Mouse (Mus musculus): Measurements from ENCODE around the gene Slc17a7. TPM values are rescaled to one million over a fixed set of nuclear protein-coding genes. Genes with fewer than 3 reads are reported as not detected.
A peak's percentile ranks its signal among the peaks of the same experiment; 100 is the strongest.

The Slc17a7 gene
- polyA plus RNA-seq, 1 experiment from 2014 or later: 2.7 TPM

DNA sequence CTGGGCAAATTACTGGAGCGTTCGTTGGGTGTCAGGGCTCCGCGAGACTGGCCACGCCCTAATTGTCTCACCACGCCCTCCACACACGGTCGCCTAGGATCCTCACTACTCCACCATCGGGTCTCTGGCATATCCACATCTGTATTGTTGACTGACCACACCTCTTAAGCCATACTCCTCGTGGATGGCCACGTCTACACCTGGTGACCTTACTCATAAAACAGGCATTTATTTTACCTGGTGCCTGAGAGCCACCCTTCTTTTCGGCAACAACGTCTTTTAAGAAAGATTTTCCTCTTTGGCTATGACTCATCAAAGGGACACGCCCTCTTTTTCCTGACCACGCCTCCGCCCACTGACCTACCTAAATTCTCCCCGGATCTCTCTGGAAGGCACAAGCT lies 48.1 kb downstream of the Slc17a7 start, which contains the start of gene Dkkl1:
Gene Dkkl1, minus strand, starts transcription at position 297 of the 401 bp plus-strand sequence.
- H3K4me3 ChIP-seq: peak within 1 kb of the TSS; percentile 16
- no peaks in the 10 kb centered on the region for H3K36me3 ChIP-seq
- H3K9me3 ChIP-seq (replicated peaks): no peaks in the 10 kb centered on the region
- no peak for ATAC-seq (replicated peaks; ENCODE audit: insufficient number of reproducible peaks, insufficient read depth, low FRiP score, low read depth)
- H3K27ac ChIP-seq: no peak within 1 kb of the TSS
- peak within 1 kb of the TSS; percentile 52 for H3K4me2 ChIP-seq
- H3K4me1 ChIP-seq (replicated peaks): peaks cover 17% of the 10 kb centered on the region
- WGBS: 5% methylated on average over 17 of the region's 17 CpGs
- H3K27me3 ChIP-seq: peaks cover 26% of the 10 kb centered on the region
- H3K9ac ChIP-seq: no peak within 1 kb of the TSS; the same call in 1 of the 2 replicates

DNA sequence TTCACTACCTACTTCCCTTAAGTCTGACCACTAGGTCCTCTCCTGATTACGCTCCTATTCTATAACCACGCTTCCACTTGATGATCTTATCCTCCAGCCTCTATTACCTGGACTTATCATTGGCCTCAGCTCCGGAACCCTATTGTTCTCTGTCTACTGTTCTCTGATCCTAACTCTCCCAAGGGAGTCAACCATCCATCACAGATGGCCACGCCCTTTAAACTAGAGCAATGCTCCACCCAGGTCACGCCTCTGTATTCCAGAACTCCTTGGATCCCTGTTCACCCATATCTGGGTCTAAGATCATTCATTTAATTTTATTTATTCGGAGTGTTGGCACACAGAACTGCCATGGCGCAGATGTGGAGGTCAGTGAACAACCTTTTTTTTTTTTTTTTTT lies 48.6 kb downstream of the Slc17a7 start:
- no peak overlapping the region for H3K4me3 ChIP-seq
- no peaks in the 10 kb centered on the region for H3K9me3 ChIP-seq (replicated peaks)
- H3K9ac ChIP-seq: no peak overlapping the region
- H3K4me2 ChIP-seq: no peak overlapping the region
- H3K27me3 ChIP-seq: peaks cover 26% of the 10 kb centered on the region
- 72% methylated on average over 7 of the region's 7 CpGs for WGBS
- H3K27ac ChIP-seq: no peak overlapping the region
- no peak for ATAC-seq (replicated peaks; ENCODE audit: insufficient number of reproducible peaks, insufficient read depth, low FRiP score, low read depth)
- H3K36me3 ChIP-seq: no peaks in the 10 kb centered on the region
- H3K4me1 ChIP-seq (replicated peaks): peaks cover 22% of the 10 kb centered on the region

DNA sequence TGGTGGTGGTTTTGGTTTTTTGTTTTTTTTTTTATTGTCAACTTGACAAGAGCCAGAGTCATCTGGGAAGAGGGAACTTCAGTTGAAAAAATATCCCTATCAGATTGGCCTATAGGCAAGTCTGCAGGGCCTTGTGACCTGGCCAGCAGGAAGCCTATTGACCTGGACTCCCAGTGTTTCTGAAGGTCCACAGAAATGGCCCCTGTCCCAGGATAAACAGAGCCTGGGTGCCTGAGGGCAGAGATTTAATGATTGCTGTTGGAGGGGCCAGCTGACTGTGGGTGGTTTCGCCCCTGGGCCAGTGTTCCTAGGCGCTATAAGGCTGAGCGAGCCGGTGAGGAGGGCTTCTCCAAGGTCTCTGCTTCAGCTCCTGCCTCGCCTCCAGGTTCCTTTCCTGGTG lies 50.0 kb downstream of the Slc17a7 start:
- WGBS: 72% methylated on average over 5 of the region's 5 CpGs
- Histone ChIP-seq H3K4me2 (no peak overlapping the region), H3K27me3 (peaks cover 26% of the 10 kb centered on the region), H3K27ac (no peak overlapping the region), H3K9me3 (replicated peaks) (no peaks in the 10 kb centered on the region), H3K4me3 (no peak overlapping the region), H3K4me1 (replicated peaks) (peaks cover 33% of the 10 kb centered on the region), H3K9ac (no peak overlapping the region), H3K36me3 (peaks cover 11% of the 10 kb centered on the region; the same call in 1 of the 2 replicates)
- no peak for ATAC-seq (replicated peaks; ENCODE audit: insufficient number of reproducible peaks, insufficient read depth, low FRiP score, low read depth)

DNA sequence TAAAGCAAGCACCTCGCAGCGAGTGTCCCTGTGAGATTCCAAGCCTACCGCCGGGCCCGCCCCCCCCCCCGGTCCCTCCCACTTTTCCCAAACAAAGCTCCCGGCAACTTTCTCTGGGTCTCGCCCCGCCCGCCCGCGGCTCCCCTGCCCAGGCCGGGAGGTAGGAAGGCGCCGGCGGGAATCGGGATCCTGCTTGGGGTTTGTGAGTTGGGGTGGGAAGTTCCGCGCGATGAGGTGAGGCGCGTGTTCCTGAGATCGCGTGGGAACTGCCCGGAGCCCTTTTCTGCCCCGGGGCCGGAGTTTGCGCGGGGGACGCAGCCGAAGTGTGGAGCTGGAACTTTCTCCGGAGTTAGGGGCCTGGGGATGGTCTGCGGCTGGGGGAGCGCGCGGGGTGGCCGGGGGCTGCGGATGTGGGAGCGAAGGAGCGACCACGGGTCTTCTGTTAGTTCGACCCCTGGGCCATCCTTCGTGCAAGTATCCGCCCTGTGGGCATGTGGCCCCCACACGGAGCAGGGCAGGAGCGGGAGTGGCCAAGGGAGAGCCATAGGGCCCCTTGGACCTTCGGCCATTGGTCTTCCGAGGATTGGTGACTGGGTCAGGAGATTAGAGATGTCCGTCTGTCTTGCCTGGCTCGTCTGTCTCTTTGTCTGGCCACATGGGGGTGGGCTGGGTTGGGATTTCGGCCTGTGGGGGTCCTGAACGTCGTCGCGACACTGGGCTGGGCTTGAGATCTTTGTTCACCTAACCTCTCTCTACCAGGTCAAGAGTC lies 52.1 kb downstream of the Slc17a7 start, which contains the start of gene Tead2:
Gene Tead2, plus strand, starts transcription at position 81 of the 769 bp plus-strand sequence.
- WGBS: under 1% methylated on average over 55 of the region's 55 CpGs
- H3K4me2 ChIP-seq: peak within 1 kb of the TSS; percentile 76
- H3K27me3 ChIP-seq: peaks cover 15% of the 10 kb centered on the region
- H3K9ac ChIP-seq: peak within 1 kb of the TSS; percentile 84
- peaks cover 30% of the 10 kb centered on the region for H3K36me3 ChIP-seq
- peak within 1 kb of the TSS; percentile 63 for H3K4me3 ChIP-seq
- H3K27ac ChIP-seq: peak within 1 kb of the TSS; percentile 84
- ATAC-seq (replicated peaks; ENCODE audit: insufficient number of reproducible peaks, insufficient read depth, low FRiP score, low read depth): peak; percentile 65
- H3K9me3 ChIP-seq (replicated peaks): no peaks in the 10 kb centered on the region
- peaks cover 39% of the 10 kb centered on the region for H3K4me1 ChIP-seq (replicated peaks)

DNA sequence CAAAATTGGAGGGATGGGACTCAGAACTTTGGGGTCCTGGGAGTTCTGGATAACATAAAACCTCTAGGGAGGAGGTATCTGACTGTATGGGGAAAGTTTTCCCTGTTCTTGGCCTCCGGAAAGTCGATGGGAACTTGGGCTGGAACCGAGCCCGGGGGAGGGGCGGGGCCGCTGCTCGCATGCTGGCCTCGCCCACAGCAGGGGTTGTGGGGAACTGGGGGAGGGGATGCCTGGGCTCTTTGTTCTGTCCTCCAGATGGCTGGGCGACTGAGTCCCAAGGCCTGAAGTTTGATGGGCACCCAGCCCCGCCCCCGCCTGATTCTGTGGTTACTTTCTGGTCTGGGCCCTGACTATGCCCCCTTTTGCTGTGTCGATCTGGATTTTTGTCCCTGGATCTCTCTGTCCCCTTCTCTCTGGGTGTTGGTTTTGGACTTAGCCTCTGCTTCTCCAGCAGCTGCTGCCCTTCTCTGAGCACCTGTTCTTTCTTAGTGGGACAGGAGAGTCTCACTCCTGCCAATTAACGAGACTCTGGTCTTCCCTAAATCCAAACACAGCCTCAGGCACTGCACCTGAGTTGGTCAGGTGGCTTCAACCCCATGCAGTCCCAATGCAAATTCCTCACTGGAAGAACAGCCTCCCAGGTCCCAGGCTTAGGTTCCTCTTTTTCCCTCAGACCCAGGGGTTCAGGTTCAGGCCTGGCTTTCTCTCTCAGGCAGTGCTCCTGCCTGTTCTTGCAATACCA lies 52.9 kb downstream of the Slc17a7 start:
- Histone ChIP-seq H3K4me3 (peak overlapping the region; percentile 63), H3K27ac (peak overlapping the region; percentile 84), H3K9ac (peak overlapping the region; percentile 84), H3K9me3 (replicated peaks) (no peaks in the 10 kb centered on the region), H3K4me1 (replicated peaks) (peaks cover 33% of the 10 kb centered on the region), H3K36me3 (peaks cover 38% of the 10 kb centered on the region), H3K27me3 (peaks cover 8% of the 10 kb centered on the region), H3K4me2 (peak overlapping the region; percentile 76)
- 1% methylated on average over 13 of the region's 13 CpGs for WGBS
- peak; percentile 87 for ATAC-seq (replicated peaks; ENCODE audit: insufficient number of reproducible peaks, insufficient read depth, low FRiP score, low read depth)

DNA sequence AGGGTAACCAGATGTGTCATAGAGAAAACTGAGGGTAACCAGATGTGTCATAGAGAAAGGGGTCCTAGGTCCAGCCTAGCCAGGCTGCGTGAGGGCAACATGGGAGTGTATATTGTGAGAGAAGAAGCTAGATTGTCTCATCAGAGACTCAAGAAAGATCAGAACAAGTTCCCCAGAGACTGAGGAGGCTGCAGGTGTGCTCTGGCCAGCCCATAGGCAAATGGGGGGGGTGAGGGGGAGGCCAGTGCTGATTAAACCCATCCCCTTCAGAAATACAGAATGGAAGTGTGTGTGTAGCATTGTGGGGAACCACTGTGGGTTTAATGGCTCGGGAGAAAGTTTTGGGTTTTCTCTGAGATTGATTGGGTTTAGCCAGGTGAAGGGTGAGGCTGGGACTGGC lies 57.9 kb downstream of the Slc17a7 start:
- no peak overlapping the region for H3K4me3 ChIP-seq
- peaks cover 24% of the 10 kb centered on the region for H3K4me1 ChIP-seq (replicated peaks)
- no peak overlapping the region for H3K4me2 ChIP-seq
- no peak overlapping the region for H3K27ac ChIP-seq
- no peaks in the 10 kb centered on the region for H3K27me3 ChIP-seq
- WGBS: 70% methylated on average over 2 of the region's 2 CpGs
- no peak for ATAC-seq (replicated peaks; ENCODE audit: insufficient number of reproducible peaks, insufficient read depth, low FRiP score, low read depth)
- no peak overlapping the region for H3K9ac ChIP-seq
- peaks cover 88% of the 10 kb centered on the region for H3K36me3 ChIP-seq
- H3K9me3 ChIP-seq (replicated peaks): no peaks in the 10 kb centered on the region

DNA sequence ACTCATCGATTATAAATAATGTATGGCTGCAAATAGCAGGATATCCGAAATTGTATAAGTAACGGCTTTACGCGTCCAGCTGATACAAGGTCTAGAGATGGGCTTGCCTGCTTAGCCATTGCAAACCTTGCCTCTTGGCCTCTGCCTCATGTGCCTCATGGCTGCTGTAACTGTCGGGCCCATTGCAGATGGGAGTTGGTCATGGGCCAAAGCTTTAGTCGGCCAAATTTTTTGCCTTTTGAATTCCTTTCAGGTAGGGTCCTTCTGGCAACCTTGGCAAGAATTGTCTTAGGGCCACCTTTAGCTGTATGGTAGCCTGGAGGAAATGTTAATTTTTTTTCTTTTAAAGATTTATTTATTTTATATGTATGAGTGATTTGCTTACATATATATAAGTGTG lies 61.1 kb downstream of the Slc17a7 start:
- Histone ChIP-seq H3K27ac (no peak overlapping the region), H3K36me3 (peaks cover 97% of the 10 kb centered on the region), H3K4me2 (no peak overlapping the region), H3K4me3 (no peak overlapping the region), H3K27me3 (no peaks in the 10 kb centered on the region), H3K9me3 (replicated peaks) (no peaks in the 10 kb centered on the region), H3K9ac (no peak overlapping the region), H3K4me1 (replicated peaks) (no peaks in the 10 kb centered on the region)
- ATAC-seq (replicated peaks; ENCODE audit: insufficient number of reproducible peaks, insufficient read depth, low FRiP score, low read depth): no peak
- 93% methylated on average over 7 of the region's 7 CpGs for WGBS

MicroRNAs within 50 kb of the gene (microRNA counts, 519-probe panel; counts per million panel counts)
- 2,526 counts per million, percentile 53 among the panel's probes with 10 or more counts for microRNA mmu-miR-150

Small RNA genes within 50 kb of the gene (microRNA-seq; reads per million reads assigned to microRNA genes)
- gene Mir150: 24.2 reads per million, percentile 35 among the genes with 10 or more reads in this experiment
- gene Mir5121: 8.0 reads per million, percentile 23 among the genes with 10 or more reads in this experiment
- gene Mir7055: not detected

Other genes with a start within 250 kb of the Slc17a7 start
- gene Ap2a1, start 234.5 kb upstream of the Slc17a7 start, polyA plus RNA-seq (2015; fragmentation: Nextera tagmentation; extraction: Ambion mirVana): 51.9 and 57.4 TPM in 2 replicates
- gene Tsks, start 220.7 kb upstream of the Slc17a7 start, polyA plus RNA-seq (2015; fragmentation: Nextera tagmentation; extraction: Ambion mirVana): 0.13 and 0.27 TPM in 2 replicates
- 9.0 and 12.2 TPM in 2 replicates for gene Cpt1c, start 189.1 kb upstream of the Slc17a7 start, polyA plus RNA-seq (2015; fragmentation: Nextera tagmentation; extraction: Ambion mirVana)
- gene Prmt1, start 177.4 kb upstream of the Slc17a7 start, polyA plus RNA-seq (2015; fragmentation: Nextera tagmentation; extraction: Ambion mirVana): 315 and 356 TPM in 2 replicates
- gene Irf3, start 166.3 kb upstream of the Slc17a7 start, polyA plus RNA-seq (2015; fragmentation: Nextera tagmentation; extraction: Ambion mirVana): 61.6 and 76.7 TPM in 2 replicates
- 34.5 and 35.4 TPM in 2 replicates for gene Bcl2l12, start 165.2 kb upstream of the Slc17a7 start, polyA plus RNA-seq (2015; fragmentation: Nextera tagmentation; extraction: Ambion mirVana)
- 25.1 and 32.5 TPM in 2 replicates for gene Scaf1, start 147.6 kb upstream of the Slc17a7 start, polyA plus RNA-seq (2015; fragmentation: Nextera tagmentation; extraction: Ambion mirVana)
- 76.4 and 80.8 TPM in 2 replicates for gene Rras, start 146.0 kb upstream of the Slc17a7 start, polyA plus RNA-seq (2015; fragmentation: Nextera tagmentation; extraction: Ambion mirVana)
- gene Prr12, start 111.1 kb upstream of the Slc17a7 start, polyA plus RNA-seq (2015; fragmentation: Nextera tagmentation; extraction: Ambion mirVana): 5.0 and 7.6 TPM in 2 replicates
- 42.4 and 54.8 TPM in 2 replicates for gene Nosip, start 101.5 kb upstream of the Slc17a7 start, polyA plus RNA-seq (2015; fragmentation: Nextera tagmentation; extraction: Ambion mirVana)
- 12.9 and 15.9 TPM in 2 replicates for gene Prrg2, start 101.3 kb upstream of the Slc17a7 start, polyA plus RNA-seq (2015; fragmentation: Nextera tagmentation; extraction: Ambion mirVana)
- gene Rcn3, start 71.7 kb upstream of the Slc17a7 start, polyA plus RNA-seq (2015; fragmentation: Nextera tagmentation; extraction: Ambion mirVana): 223 and 285 TPM in 2 replicates
- 52.5 and 62.7 TPM in 2 replicates for gene Fcgrt, start 60.1 kb upstream of the Slc17a7 start, polyA plus RNA-seq (2015; fragmentation: Nextera tagmentation; extraction: Ambion mirVana)
- gene Rps11, start 39.5 kb upstream of the Slc17a7 start, polyA plus RNA-seq (2015; fragmentation: Nextera tagmentation; extraction: Ambion mirVana): 794 and 808 TPM in 2 replicates
- 697 and 762 TPM in 2 replicates for gene Rpl13a, start 35.2 kb upstream of the Slc17a7 start, polyA plus RNA-seq (2015; fragmentation: Nextera tagmentation; extraction: Ambion mirVana)
- gene Gm45713, start 27.7 kb upstream of the Slc17a7 start, polyA plus RNA-seq (2015; fragmentation: Nextera tagmentation; extraction: Ambion mirVana): 0.22 TPM in 1 of 2 replicates, not detected in the other
- 1.5 and 2.2 TPM in 2 replicates for gene Flt3l, start 27.5 kb upstream of the Slc17a7 start, polyA plus RNA-seq (2015; fragmentation: Nextera tagmentation; extraction: Ambion mirVana)
- 76.5 and 77.3 TPM in 2 replicates for gene Pih1d1, start 9.6 kb upstream of the Slc17a7 start, polyA plus RNA-seq (2015; fragmentation: Nextera tagmentation; extraction: Ambion mirVana)
- gene Aldh16a1, start 9.4 kb upstream of the Slc17a7 start, polyA plus RNA-seq (2015; fragmentation: Nextera tagmentation; extraction: Ambion mirVana): 26.4 and 40.4 TPM in 2 replicates
- gene Gfy, start 15.6 kb downstream of the Slc17a7 start, polyA plus RNA-seq (2015; fragmentation: Nextera tagmentation; extraction: Ambion mirVana): 0.10 TPM in 1 of 2 replicates, not detected in the other
- not detected in 2 replicates for gene Pth2, start 17.0 kb downstream of the Slc17a7 start, polyA plus RNA-seq (2015; fragmentation: Nextera tagmentation; extraction: Ambion mirVana)
- 0.53 and 0.80 TPM in 2 replicates for gene Ccdc155, start 40.9 kb downstream of the Slc17a7 start, polyA plus RNA-seq (2015; fragmentation: Nextera tagmentation; extraction: Ambion mirVana)
- gene Dkkl1, start 48.2 kb downstream of the Slc17a7 start, polyA plus RNA-seq (2015; fragmentation: Nextera tagmentation; extraction: Ambion mirVana): 0.90 and 1.2 TPM in 2 replicates
- 89.0 and 106 TPM in 2 replicates for gene Tead2, start 51.8 kb downstream of the Slc17a7 start, polyA plus RNA-seq (2015; fragmentation: Nextera tagmentation; extraction: Ambion mirVana)
- gene Cd37, start 75.2 kb downstream of the Slc17a7 start, polyA plus RNA-seq (2015; fragmentation: Nextera tagmentation; extraction: Ambion mirVana): 2.4 and 8.3 TPM in 2 replicates
- 0.11 and 0.18 TPM in 2 replicates for gene Slc6a16, start 77.1 kb downstream of the Slc17a7 start, polyA plus RNA-seq (2015; fragmentation: Nextera tagmentation; extraction: Ambion mirVana)
- gene Slc6a21, start 113.6 kb downstream of the Slc17a7 start, polyA plus RNA-seq (2015; fragmentation: Nextera tagmentation; extraction: Ambion mirVana): not detected in 2 replicates
- gene Trpm4, start 169.8 kb downstream of the Slc17a7 start, polyA plus RNA-seq (2015; fragmentation: Nextera tagmentation; extraction: Ambion mirVana): 12.7 and 15.8 TPM in 2 replicates
- 25.2 and 26.4 TPM in 2 replicates for gene Hrc, start 171.3 kb downstream of the Slc17a7 start, polyA plus RNA-seq (2015; fragmentation: Nextera tagmentation; extraction: Ambion mirVana)
- gene Ppfia3, start 203.1 kb downstream of the Slc17a7 start, polyA plus RNA-seq (2015; fragmentation: Nextera tagmentation; extraction: Ambion mirVana): 1.6 and 2.1 TPM in 2 replicates
- gene Lin7b, start 206.6 kb downstream of the Slc17a7 start, polyA plus RNA-seq (2015; fragmentation: Nextera tagmentation; extraction: Ambion mirVana): 1.2 and 1.3 TPM in 2 replicates
- gene Snrnp70, start 231.8 kb downstream of the Slc17a7 start, polyA plus RNA-seq (2015; fragmentation: Nextera tagmentation; extraction: Ambion mirVana): 123 and 146 TPM in 2 replicates
- gene Kcna7, start 241.7 kb downstream of the Slc17a7 start, polyA plus RNA-seq (2015; fragmentation: Nextera tagmentation; extraction: Ambion mirVana): 0.33 and 0.58 TPM in 2 replicates
- 0.81 and 1.6 TPM in 2 replicates for gene Ntf5, start 249.7 kb downstream of the Slc17a7 start, polyA plus RNA-seq (2015; fragmentation: Nextera tagmentation; extraction: Ambion mirVana)